In genomic region chr10:71344579-71345143, GRCm38 (mm10) we compare ENCODE assay signal across 7 mouse cellular contexts. TPM values are rescaled to one million over a fixed set of nuclear protein-coding genes. Genes with fewer than 3 reads are reported as not detected.
A peak's percentile ranks its signal among the peaks of the same experiment; 100 is the strongest.
DNase-seq lines count a peak whose midpoint lies in the region; ATAC-seq lines count a peak whose summit lies in the region.

Cisd1 (minus strand) TSS chr10:71344954.

- H3K4me3 ChIP-seq in embryonic facial prominence, embryonic 11.5 days (ENCODE audit: low read depth, low read length), result peak within 1 kb of the TSS; percentile 67
- peak within 1 kb of the TSS; percentile 60 for H3K4me3 ChIP-seq in limb, embryonic 11.5 days (ENCODE audit: low read depth, low read length)
- peak within 1 kb of the TSS; percentile 87 for H3K4me3 ChIP-seq in midbrain, embryonic 14.5 days (replicated peaks; ENCODE audit: low read depth, low read length)

- no peaks in the 10 kb centered on the region for H3K9me3 ChIP-seq in embryonic facial prominence, embryonic 11.5 days (replicated peaks; ENCODE audit: control insufficient read depth, low read length)
- no peaks in the 10 kb centered on the region for H3K9me3 ChIP-seq in limb, embryonic 11.5 days (ENCODE audit: control insufficient read depth, low read length)
- H3K9me3 ChIP-seq in midbrain, embryonic 14.5 days (ENCODE audit: control insufficient read depth, low read length), result no peaks in the 10 kb centered on the region

- peak; percentile 96 for DNase-seq in adrenal gland, postnatal 14 days
- peak; percentile 94 for DNase-seq in embryonic facial prominence, embryonic 11.5 days (ENCODE audit: low spot score)
- peak; percentile 100 for DNase-seq in heart, adult 11 months
- peak; percentile 93 for DNase-seq in kidney, adult 18-20 months
- peak; percentile 94 for DNase-seq in limb, embryonic 11.5 days (ENCODE audit: low spot score)
- peak; percentile 98 for DNase-seq in midbrain, embryonic 14.5 days
- peak; percentile 86 to 88 for DNase-seq in spleen, adult 18-20 months

- H3K4me1 ChIP-seq in embryonic facial prominence, embryonic 11.5 days (ENCODE audit: control insufficient read depth, insufficient read depth, low read length), result no peaks in the 10 kb centered on the region
- peaks cover 9% of the 10 kb centered on the region for H3K4me1 ChIP-seq in limb, embryonic 11.5 days (ENCODE audit: control insufficient read depth, insufficient read depth, low read length)
- H3K4me1 ChIP-seq in midbrain, embryonic 14.5 days (ENCODE audit: control insufficient read depth, insufficient read depth, low read length), result peaks cover 23% of the 10 kb centered on the region

- H3K9ac ChIP-seq in embryonic facial prominence, embryonic 11.5 days (replicated peaks; ENCODE audit: low read length), result peak within 1 kb of the TSS; percentile 77
- peak within 1 kb of the TSS; percentile 75 for H3K9ac ChIP-seq in limb, embryonic 11.5 days (ENCODE audit: low read length)
- peak within 1 kb of the TSS; percentile 88 for H3K9ac ChIP-seq in midbrain, embryonic 14.5 days (replicated peaks; ENCODE audit: low read length)

- H3K27me3 ChIP-seq in embryonic facial prominence, embryonic 11.5 days (ENCODE audit: control insufficient read depth, insufficient read depth, low read length), result no peaks in the 10 kb centered on the region
- H3K27me3 ChIP-seq in limb, embryonic 11.5 days (ENCODE audit: control insufficient read depth, insufficient read depth, low read length), result no peaks in the 10 kb centered on the region
- H3K27me3 ChIP-seq in midbrain, embryonic 14.5 days (ENCODE audit: control insufficient read depth, insufficient read depth, low read length), result no peaks in the 10 kb centered on the region

- H3K4me2 ChIP-seq in embryonic facial prominence, embryonic 11.5 days (ENCODE audit: low read depth, low read length), result peak within 1 kb of the TSS; percentile 49
- H3K4me2 ChIP-seq in limb, embryonic 11.5 days (ENCODE audit: low read depth, severe bottlenecking), result peak within 1 kb of the TSS; percentile 78
- H3K4me2 ChIP-seq in midbrain, embryonic 14.5 days (ENCODE audit: low read length), result peak within 1 kb of the TSS; percentile 67

- H3K36me3 ChIP-seq in embryonic facial prominence, embryonic 11.5 days (replicated peaks; ENCODE audit: control insufficient read depth, insufficient read depth, low read depth, low read length), result no peaks in the 10 kb centered on the region
- no peaks in the 10 kb centered on the region for H3K36me3 ChIP-seq in limb, embryonic 11.5 days (ENCODE audit: control insufficient read depth, insufficient read depth, low read length)
- H3K36me3 ChIP-seq in midbrain, embryonic 14.5 days (ENCODE audit: control insufficient read depth, insufficient read depth, low read length), result no peaks in the 10 kb centered on the region

- peak; percentile 68 for ATAC-seq in embryonic facial prominence, embryonic 11.5 days (replicated peaks; ENCODE audit: insufficient number of reproducible peaks, low FRiP score, low TSS enrichment, low read depth)
- ATAC-seq in limb, embryonic 11.5 days (ENCODE audit: insufficient number of reproducible peaks, low FRiP score, low TSS enrichment, low read depth), result peak; percentile 61
- peak; percentile 81 for ATAC-seq in midbrain, embryonic 14.5 days (ENCODE audit: low FRiP score, low TSS enrichment)

- no peak within 1 kb of the TSS; the same call in 1 of the 2 replicates for H3K27ac ChIP-seq in embryonic facial prominence, embryonic 11.5 days (replicated peaks; ENCODE audit: low read depth, low read length)
- H3K27ac ChIP-seq in limb, embryonic 11.5 days (replicated peaks; ENCODE audit: low read depth, low read length), result no peak within 1 kb of the TSS
- H3K27ac ChIP-seq in midbrain, embryonic 14.5 days (replicated peaks; ENCODE audit: low read depth, low read length), result peak within 1 kb of the TSS; percentile 71

- under 1% methylated on average over 40 of the region's 60 CpGs for WGBS in embryonic facial prominence, embryonic 11.5 days
- WGBS in limb, embryonic 11.5 days, result under 1% methylated on average over 59 of the region's 60 CpGs
- under 1% methylated on average over 60 of the region's 60 CpGs for WGBS in midbrain, embryonic 14.5 days

RNA-seq across cellular contexts. Expression of gene Cisd1, which starts in this region (rescaled TPM):
- 150 and 159 TPM in 2 replicates for total RNA-seq in adrenal gland, postnatal 14 days (2021)
- polyA plus RNA-seq in embryonic facial prominence, embryonic 11.5 days (2014; fragmentation: Nextera tagmentation; extraction: Ambion mirVana), result 121 and 128 TPM in 2 replicates
- 109 and 111 TPM in 2 replicates for polyA plus RNA-seq in limb, embryonic 11.5 days (2014; fragmentation: Nextera tagmentation; extraction: Ambion mirVana)
- polyA plus RNA-seq in midbrain, embryonic 14.5 days (2014; fragmentation: Nextera tagmentation; extraction: Ambion mirVana), result 281 and 329 TPM in 2 replicates
